Mouse (Mus musculus): ENCODE data around the gene Rad17.

Rad17 gene

DNA sequence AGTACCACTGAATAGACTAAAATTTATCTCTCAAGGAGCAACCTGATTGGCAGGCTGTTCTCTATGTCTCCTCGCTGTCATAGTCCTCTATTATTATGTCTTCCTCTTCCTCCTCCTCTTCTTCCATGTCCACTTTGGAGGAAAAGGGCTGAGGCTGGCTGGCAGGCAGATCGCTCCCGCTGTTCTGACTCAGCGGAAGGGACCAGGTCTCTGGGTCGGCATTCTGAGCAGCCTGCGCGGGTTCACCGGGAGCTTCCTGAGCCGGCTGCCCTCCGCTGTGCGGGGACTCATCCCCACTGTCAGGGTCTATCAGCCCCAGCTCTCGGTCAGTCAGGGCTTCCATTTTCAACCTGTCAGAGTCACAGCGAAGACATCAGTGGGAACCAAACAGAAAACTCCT is 33.3 kb downstream of the Rad17 start:
- in situ Hi-C loops (cut with MboI; ENCODE audit: unreplicated experiment in 2 of 2) = loop anchor here in 1 of 2 experiments (25.0 kb wide), 1 partner anchor 780 kb away; no protein-coding TSS in a partner anchor

DNA sequence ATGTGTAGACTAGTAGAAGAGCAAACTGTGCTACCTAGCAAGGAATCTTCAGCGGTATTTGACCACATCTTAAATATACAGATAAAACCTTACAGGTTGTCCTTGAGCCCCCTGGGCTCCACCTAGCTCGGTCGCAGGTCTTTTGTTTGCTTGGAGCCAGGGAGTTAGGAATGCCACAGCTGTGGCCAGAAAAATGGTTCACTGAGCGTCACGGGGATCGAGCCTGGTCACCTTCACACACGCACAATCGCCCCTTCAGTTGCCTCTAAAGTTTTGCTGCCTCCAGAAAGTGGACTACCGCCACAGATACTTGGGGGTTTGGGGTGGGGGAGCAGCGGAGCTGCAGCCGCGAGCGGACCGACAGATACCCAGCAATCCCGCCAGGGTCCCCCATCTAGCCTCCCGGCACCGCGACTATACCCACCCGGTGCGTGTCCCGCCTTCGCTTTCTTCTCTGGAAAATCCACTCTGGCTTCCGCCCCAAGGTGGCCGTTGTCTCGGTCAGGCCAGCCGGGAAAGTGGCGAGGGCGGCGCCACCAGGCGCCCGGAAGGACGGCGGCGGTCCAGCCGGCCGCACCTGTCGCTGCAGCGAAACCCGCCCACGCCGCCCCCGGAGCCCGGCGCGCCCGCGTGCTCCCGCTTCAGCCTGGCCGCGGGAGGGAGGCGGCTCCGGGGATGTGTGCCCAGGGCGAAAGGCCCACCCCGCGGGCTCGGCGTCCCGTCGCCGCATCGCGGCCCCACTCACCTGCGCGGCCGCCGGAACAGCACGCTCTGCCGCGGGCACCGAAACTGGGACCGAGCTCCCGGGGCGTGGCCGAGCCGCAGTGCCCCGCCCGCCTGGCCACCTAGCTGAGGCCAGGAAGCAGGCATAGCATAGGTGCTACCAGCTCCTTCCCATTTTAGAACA is 34.4 kb downstream of the Rad17 start, which contains the start of gene Marveld2:
TSS of gene Marveld2 (minus strand) at position 791 of the 907 bp plus-strand sequence.
- in situ Hi-C loops (cut with MboI; ENCODE audit: unreplicated experiment in 2 of 2) = loop anchor here in 1 of 2 experiments (25.0 kb wide), 1 partner anchor 779 kb away; no protein-coding TSS in a partner anchor

DNA sequence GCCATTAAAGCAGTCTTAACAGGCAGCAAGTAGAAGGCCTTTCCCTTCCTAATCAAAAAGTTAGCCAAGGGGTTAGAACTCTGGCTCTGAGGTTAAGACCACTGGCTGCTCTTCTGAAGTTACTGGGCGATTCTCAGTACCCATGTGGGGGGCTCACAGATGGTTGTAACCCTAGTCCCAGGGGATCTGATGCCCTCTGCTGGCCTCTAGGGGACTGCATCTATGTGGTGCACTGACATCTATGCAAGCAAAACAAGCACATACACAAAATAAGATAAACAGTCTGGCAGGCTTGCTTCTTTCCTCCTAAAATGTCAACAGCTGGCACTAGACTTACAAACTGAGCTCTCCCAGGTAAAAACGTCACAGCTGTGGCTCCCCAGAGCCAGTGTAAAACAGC is 37.9 kb downstream of the Rad17 start:
- in situ Hi-C loops (cut with MboI; ENCODE audit: unreplicated experiment in 2 of 2) = loop anchor here in 1 of 2 experiments (25.0 kb wide), 1 partner anchor 776 kb away; no protein-coding TSS in a partner anchor

DNA sequence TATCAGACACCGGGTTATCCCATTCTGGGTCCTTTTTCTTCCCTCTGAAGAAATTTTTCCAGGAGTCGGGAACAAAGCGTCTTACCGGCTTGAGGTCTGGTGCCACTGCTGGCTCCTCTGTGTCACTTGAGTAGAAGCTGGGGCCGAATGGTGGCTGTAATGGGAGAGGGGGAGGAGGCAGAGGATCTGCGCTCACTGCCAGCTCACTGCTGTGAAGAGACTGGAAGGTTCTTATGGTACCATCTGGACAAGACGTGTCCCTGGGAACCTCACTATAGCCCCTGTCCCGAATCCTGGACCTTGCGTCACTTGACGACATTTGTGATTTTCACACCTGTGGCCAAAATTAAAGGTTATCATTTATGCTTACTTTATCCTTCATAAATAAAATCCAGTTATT is 38.6 kb downstream of the Rad17 start:
- in situ Hi-C loops (cut with MboI; ENCODE audit: unreplicated experiment in 2 of 2) = loop anchor here in 1 of 2 experiments (25.0 kb wide), 1 partner anchor 775 kb away; no protein-coding TSS in a partner anchor

GRCm38 (mm10) chr13:100611266-100611665 is 39.6 kb downstream of the Rad17 start:
- in situ Hi-C loops (cut with MboI; ENCODE audit: unreplicated experiment in 2 of 2) = loop anchor here in 1 of 2 experiments (25.0 kb wide), 1 partner anchor 774 kb away; no protein-coding TSS in a partner anchor

- in situ Hi-C loops (cut with MboI; ENCODE audit: unreplicated experiment in 2 of 2) = loop anchor here in 1 of 2 experiments (25.0 kb wide), 1 partner anchor 770 kb away; no protein-coding TSS in a partner anchor
Observed at GRCm38 (mm10) chr13:100607756-100608155, 43.1 kb downstream of the Rad17 start.

DNA sequence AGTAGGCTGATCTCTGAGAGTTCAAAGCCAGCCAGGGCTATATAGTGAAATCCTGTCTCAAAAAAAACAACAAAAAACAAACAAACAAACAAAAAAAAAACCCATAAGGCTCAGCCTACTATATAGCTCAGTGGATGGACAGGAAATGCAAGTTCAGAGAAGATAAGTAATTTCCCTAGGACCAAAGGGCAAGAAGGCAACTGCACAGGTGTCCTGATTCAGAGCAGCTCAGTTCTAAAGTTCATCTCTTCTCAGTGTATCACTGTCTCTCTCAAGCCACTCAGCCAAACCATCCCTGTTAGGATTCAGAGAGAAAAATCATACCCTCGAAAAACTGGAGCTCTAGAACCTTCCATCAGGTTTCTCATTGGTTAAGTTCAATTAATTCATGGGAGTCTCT is 45.0 kb downstream of the Rad17 start:
- in situ Hi-C loops (cut with MboI; ENCODE audit: unreplicated experiment in 2 of 2) = loop anchor here in 1 of 2 experiments (25.0 kb wide), 1 partner anchor 769 kb away; no protein-coding TSS in a partner anchor

DNA sequence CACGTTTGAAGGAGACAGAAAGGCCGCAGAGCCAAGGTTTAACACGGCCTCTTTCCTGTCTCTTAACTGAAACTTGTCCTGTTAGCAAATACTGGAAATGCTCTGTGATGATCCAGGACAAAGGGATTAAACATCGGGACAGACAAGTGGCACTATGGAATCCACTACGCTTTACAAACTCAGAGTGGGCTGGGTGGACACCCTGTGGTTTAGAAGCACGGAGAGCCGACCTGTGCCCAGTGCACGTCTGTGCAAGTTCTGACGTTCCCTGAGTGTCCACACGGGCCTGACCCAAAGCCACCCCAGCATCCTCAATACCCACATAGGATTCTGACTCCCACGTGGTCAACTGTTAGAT is 47.1 kb downstream of the Rad17 start:
- in situ Hi-C loops (cut with MboI; ENCODE audit: unreplicated experiment in 2 of 2) = loop anchor here in 1 of 2 experiments (25.0 kb wide), 1 partner anchor 766 kb away; no protein-coding TSS in a partner anchor

DNA sequence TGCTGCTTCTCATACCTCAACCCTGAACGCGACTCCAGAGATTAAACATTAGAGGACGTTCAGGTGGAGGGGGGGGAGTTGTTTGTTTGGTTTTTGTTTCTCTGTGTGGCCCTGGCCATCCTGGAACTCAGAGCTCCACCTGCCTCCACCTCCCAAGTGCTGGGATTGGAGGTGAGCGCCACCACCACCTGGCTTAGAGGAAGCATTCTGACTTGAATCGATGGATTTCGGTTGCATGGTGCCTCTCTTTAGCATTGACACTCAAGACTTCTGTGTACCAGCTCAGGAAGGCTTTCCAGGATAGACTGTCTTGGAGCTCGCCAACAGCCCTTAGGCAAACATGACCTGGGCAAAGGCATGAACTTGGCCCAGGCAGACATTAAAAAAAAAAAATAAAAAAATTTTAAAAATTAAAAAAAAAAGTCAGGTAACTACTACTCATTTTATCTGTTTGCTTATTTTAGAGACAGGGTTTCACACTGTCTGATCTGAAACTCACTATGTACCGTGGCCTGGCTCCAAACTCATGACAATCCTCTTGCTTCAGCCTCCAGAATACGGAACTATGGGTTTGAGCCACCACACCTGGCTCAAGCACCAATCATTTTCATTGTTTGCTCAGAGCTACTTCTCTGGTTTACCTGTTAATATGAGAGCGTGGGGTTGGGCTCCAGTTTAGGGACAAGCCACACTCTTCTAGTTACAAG is 47.7 kb downstream of the Rad17 start:
- in situ Hi-C loops (cut with MboI; ENCODE audit: unreplicated experiment in 2 of 2) = loop anchor here in 1 of 2 experiments (25.0 kb wide), 1 partner anchor 766 kb away; no protein-coding TSS in a partner anchor

GRCm38 (mm10) chr13:100602239-100602902 is 48.5 kb downstream of the Rad17 start:
- in situ Hi-C loops (cut with MboI; ENCODE audit: unreplicated experiment in 2 of 2) = loop anchor here in 1 of 2 experiments (25.0 kb wide), 1 partner anchor 765 kb away; no protein-coding TSS in a partner anchor

DNA sequence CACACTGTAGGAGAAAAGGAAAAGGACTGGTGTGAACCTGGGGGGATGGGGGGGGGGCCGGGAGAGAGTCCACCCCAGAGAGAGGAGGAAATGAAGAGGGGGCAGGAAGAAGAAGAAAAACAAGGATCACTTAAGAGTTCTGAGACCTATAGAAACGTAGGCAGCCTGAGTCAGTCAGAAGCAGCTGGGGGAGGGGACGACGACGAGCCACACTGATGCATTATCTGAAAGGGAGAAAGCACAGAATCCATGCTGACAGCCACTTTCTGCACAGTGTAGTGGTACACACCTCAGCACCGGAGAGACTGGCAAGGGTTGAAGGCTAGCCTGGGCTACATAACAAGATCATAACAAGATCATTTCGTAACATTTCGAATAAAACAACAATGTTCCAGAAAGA is 49.8 kb downstream of the Rad17 start:
- in situ Hi-C loops (cut with MboI; ENCODE audit: unreplicated experiment in 2 of 2) = loop anchor here in 1 of 2 experiments (25.0 kb wide), 1 partner anchor 764 kb away; no protein-coding TSS in a partner anchor

- in situ Hi-C loops (cut with MboI; ENCODE audit: unreplicated experiment in 2 of 2) = loop anchor here in 1 of 2 experiments (25.0 kb wide), 1 partner anchor 763 kb away; no protein-coding TSS in a partner anchor
Observed at GRCm38 (mm10) chr13:100600317-100600716, 50.5 kb downstream of the Rad17 start.

DNA sequence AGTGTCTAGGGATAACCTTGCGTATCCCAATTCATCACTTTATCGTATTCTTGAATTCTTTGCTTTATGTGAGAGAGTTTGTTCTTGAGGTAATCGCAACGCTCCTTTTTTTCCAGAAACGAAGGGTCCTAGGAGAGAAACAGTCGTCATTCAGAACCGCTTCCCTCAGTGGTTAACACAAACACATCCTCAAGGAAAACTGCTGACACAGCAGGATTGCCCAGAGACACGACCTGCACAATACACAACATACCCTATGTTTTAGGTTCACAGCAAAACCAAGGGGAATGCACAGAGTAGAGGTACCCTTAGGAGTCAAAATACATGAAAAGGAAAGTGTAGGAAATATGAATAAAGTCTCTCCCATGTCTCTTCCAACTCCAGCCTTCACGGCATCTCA is 53.6 kb downstream of the Rad17 start:
- in situ Hi-C loops (cut with MboI; ENCODE audit: unreplicated experiment in 2 of 2) = no loop called here

- in situ Hi-C loops (cut with MboI; ENCODE audit: unreplicated experiment in 2 of 2) = no loop called here
Observed at GRCm38 (mm10) chr13:100595552-100595885, 55.3 kb downstream of the Rad17 start.

DNA sequence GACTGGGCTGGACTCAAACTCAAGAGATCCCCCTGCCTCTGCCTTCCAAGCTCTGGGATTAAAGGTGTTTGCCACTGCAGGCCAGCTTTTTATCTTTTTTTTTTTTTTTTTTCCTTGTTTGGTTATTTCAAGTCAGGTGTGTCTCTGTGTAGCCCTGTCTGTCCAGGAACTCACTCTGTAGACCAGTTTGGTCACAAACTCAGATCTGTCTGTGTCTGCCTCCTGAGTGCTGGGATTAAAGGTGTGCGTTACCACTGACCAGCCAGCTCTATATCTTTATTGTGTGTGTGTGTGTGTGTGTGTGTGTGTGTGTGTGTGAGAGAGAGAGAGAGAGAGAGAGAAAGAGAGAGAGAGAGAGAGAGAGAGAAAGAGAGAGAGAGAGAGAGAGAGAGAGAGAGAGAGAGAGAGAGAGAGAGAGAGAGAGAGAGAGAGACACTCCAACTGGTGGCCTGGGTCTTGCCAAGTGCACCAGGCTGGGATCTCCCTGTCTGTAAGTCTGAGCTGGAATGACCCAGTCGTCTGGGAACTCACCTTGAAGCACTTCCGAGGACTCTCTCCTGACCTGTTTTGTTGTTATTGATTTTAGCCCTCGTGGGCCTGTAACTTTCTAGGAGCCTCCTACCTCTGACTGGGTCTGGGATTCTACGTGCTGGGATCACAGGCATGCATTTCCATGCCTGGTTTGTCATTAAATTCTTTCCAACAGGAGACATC is 55.9 kb downstream of the Rad17 start:
- in situ Hi-C loops (cut with MboI; ENCODE audit: unreplicated experiment in 2 of 2) = no loop called here

GRCm38 (mm10) chr13:100594041-100594792 is 56.6 kb downstream of the Rad17 start:
- in situ Hi-C loops (cut with MboI; ENCODE audit: unreplicated experiment in 2 of 2) = no loop called here

- in situ Hi-C loops (cut with MboI; ENCODE audit: unreplicated experiment in 2 of 2) = no loop called here
Observed at GRCm38 (mm10) chr13:100588646-100589045, 62.2 kb downstream of the Rad17 start.

- in situ Hi-C loops (cut with MboI; ENCODE audit: unreplicated experiment in 2 of 2) = no loop called here
Observed at GRCm38 (mm10) chr13:100582144-100582543, 68.7 kb downstream of the Rad17 start.

GRCm38 (mm10) chr13:100581701-100582100 is 69.2 kb downstream of the Rad17 start:
- in situ Hi-C loops (cut with MboI; ENCODE audit: unreplicated experiment in 2 of 2) = no loop called here
